Mouse (Mus musculus) frontal cortex, adult 2 months (tissue): ENCODE measurements around the gene Igf1r. TPM values are rescaled to one million over a fixed set of nuclear protein-coding genes. Genes with fewer than 3 reads are reported as not detected.

Experiments used
- DNase-seq, 2 experiments: peaks; one replicate each; pipeline ENCODE4 v3.0.0; 2022; ENCODE audit warnings: low spot score in 1 of 2; ENCODE audit errors: extremely low spot score in 1 of 2
- polyA plus RNA-seq: library from polyadenylated mRNA; depleted of rRNA; stranded (reverse); fragments of >200 nt; gene quantifications from 2 replicates; pipeline ENCODE4 v1.2.3, GENCODE M21; 2012

The Igf1r gene
- polyA plus RNA-seq, 1 experiment, result 24.4 TPM

DNA sequence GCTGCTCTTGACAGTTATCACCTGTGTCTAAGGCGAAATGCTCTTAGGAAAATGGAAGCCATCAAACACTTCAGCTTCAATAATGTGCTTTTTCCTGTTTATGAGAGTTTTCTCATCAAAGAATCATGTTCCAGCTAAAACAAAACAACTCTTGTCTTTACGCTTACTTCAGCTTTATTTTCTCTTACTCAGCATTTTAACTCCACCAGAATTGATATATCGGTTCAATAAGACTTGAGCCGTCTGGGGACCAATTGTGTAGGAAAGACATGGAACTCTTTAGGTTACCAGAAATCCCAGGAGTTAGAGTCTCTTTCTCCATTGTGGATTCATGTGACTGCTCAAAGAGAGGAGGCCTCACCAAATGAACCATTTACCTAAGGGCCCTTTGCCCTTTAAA lies 158.9 kb downstream of the Igf1r start:
- no peak for DNase-seq

DNA sequence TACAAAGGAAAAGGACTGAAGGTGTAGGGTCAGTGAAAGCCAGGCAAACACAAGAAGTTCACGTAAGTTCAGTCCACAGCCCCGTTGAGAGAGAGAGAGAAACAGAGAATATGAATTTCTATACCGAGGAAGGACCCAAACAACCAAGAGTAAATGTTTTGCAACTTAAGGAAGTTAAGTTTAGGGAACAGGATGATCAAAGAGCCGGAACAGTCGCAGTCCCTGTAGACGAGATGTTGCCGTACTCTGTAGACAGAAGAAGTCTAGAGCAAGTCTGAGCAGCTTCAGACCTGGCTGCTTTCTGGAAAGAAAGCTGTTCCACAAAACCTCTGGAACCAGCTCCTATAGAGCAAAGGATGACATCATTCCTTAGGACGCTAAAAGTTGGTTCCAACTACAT lies 160.0 kb downstream of the Igf1r start:
- no peak for DNase-seq

DNA sequence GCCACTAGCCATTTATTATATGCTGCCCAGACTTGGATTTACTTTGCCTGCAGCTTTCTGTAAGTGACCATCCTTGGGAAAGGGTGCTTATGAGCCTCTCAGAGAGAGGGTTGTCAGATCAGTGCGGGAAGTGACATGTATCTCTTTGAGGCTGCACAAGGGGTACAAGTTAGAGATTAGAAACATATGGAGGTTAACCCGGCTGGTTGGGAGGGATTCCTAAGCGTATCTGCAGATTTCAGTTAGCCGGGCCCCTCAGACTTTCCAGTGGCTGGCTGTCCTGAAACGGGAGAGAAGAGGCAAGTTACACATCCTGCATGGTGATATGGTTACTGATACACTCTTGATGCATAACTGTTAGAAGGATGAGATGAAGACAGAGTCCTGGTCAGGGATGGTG lies 161.7 kb downstream of the Igf1r start:
- DNase-seq, result no peak

DNA sequence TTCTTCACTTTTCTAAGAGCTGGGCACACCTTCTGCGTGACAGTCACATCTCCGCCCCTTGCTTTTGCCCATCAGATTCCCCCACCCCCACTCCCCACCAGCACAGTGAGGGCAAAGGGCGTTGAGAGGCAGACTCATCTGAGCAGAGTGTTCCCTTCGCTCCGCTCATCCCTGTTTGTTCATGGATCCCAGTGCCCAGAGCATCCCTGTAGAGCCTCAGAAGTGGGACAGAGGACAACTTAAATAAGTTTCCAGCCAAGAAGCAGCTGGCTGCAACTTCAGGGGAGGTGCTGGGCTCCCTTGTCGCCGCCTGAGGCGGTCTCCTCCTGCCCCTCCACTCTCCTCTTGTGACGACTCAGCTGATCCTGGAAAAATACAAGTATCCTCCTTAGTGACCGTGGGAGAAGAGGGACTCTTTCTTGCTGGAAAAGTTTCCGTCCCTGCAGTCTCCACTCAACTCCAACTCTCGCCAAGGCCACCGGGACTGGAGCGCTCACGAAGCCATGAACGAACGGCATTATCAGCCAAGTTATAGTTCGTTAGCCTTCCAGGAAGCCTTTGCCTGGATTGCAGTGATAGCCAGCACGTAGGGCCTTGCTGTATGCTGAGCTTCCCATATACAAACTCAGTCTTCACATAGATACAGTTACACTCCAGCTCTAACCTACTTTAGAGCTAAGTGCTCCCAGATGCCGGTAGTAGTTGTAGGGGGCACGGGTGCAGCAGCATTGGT lies 162.5 kb downstream of the Igf1r start:
- no peak for DNase-seq

DNA sequence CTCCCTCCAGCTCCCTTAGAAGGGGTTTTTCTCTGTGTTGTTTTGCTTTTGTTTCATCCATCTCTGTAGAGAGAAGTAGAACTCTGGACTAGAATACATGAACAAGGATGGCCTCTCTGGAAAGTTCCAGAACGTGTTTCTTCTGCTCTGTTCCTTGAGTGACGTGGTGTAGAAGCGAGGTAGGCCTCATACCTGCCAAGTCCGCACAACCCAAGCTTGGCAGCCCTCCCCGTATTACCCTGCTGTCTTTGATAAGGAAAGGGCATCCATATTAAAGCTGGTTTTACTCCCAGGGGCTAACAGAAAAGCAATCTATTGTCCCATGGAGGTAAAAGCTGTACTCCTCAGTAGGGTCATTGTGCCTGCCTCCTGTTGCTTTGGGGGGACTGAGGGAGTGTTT lies 164.9 kb downstream of the Igf1r start:
- DNase-seq, result no peak

DNA sequence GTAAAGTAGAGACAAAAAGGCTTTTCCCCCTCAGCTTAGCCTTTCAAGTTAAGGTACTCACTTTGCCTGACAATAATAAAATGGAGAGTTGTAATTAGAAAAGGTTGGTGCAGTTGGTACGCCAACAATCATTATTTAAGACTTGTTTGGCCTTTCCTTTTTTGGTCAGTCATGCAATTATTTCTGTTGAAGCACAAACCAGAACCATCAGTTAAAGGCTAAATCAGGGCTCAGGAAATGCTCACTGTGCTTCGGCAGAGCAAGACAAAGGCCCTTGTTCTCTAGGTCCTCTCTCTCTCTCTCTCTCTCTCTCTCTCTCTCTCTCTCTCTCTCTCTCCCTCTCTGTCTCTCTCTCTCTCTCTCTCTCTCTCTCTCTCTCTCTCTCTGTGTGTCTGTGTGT lies 165.4 kb downstream of the Igf1r start:
- no peak for DNase-seq

DNA sequence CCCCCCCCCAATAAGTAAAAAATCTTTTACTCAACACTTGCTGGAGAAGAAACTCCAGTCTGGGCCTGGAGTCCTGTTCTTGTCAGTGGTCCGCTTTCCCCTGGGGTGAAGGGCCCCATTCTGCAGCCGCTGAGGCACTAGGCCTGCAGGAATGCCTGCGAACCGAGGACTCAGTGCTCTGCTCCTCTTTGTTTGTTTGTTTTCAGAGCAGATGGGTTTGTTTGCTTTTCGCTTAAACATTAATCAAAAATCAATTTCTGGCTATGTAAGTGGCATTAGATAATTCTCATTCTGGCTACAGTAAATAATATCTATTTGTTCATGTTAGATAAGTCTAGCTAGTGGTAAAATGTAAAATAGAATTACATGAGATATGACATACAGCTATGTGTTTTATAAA lies 167.0 kb downstream of the Igf1r start:
- DNase-seq, result no peak

DNA sequence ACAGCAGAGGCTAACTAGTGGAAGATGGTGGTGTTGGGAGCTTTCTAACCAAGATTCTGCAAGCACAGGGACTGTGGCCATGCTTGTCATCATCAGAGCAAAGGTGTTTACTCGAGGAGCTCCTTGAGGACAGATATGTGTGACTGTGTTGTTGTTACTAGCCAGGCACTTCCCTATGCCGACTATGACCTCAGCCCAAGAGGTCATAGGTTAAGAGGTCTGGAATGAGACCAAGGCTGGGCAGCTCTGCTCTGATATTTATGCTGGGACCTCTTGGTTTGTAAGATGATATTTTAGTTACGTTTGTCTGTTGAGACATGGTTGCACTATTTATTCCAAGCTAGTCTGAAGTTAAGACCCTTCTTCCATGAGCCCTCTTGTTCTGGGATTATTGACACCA lies 169.8 kb downstream of the Igf1r start:
- no peak for DNase-seq

DNA sequence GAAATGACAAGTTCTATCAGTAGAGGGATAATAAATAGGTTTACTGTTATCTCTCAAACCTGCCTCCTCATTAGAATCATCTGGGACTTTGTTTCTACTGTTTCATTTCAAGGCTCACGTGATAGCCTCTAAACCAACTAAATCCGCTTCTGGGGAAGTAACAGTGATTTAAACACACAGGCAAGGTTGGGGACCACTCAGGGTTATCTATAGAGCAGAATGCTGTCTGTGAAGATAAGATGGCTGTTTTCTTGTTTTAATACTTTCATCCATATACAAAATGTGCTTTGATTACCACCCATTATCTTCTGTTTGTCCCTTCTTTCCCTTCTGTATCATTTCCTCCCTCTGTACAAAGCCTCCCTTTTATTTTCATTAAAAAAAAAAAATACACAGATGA lies 172.7 kb downstream of the Igf1r start:
- DNase-seq, result no peak

DNA sequence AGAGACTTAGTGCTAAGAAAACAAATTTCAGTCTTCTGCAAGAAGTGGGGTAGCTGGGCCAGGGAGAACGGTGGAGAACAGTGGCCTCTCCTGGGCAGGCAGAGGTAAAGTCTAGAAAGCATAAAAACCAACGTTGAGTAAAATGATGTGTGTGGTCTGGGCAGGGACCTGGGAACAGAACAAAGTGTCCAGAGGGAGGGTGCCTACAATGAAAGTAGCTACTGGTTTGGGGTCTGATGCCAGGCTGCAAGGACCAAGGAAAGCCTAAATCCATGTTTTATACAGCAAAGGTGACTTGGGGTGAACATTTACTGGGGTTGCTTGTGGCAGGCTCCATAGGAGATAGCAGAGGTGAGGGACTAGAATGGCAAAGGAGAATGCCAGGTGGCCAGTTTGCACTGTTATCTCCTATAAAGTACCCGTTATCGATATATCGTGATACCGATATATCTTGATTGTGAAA lies 175.2 kb downstream of the Igf1r start:
- DNase-seq, result peak in 1 of 2 experiments; percentile 70

DNA sequence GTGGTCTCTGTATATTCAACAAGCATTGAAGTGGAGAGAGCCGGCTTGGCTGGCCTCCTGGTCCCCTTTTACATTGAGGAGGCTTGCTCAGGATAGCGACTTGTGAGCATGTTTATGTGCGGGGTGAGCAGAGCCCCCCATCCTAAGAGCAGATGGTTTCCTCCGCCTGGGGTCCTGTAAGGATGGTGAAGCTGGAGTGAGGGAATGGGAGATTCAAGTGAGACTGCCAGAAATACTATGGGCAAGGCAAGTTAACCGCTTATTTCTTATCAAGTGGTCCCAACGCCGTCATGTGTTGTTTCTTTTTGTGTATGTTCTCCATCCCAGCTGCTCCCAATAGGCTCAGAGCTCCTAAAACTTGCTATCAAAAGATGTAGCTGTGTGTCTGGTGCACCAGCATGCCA lies 175.6 kb downstream of the Igf1r start:
- DNase-seq, result no peak

DNA sequence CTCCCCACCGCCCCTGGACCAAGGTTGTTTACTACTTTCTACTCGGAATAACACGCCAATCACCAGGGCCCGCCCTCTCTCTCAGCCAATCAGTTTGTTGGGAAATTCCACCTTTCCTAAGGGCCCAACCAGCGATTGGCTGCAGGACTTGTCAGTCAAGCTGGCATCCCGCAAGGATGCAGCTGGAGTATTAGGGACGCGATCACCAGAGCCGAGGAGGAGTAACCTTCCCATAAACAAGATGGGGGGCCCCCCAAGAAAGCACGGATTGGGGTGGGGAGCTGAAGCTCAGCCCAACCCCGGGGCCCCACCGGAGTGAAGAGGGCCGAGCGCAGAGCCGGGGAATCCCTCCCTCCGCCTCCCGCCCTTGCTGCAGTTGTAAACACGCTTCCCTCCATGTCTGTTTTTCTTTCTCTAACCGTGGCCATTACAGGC lies 176.5 kb downstream of the Igf1r start:
- DNase-seq, result peak; percentile 98 to 100

DNA sequence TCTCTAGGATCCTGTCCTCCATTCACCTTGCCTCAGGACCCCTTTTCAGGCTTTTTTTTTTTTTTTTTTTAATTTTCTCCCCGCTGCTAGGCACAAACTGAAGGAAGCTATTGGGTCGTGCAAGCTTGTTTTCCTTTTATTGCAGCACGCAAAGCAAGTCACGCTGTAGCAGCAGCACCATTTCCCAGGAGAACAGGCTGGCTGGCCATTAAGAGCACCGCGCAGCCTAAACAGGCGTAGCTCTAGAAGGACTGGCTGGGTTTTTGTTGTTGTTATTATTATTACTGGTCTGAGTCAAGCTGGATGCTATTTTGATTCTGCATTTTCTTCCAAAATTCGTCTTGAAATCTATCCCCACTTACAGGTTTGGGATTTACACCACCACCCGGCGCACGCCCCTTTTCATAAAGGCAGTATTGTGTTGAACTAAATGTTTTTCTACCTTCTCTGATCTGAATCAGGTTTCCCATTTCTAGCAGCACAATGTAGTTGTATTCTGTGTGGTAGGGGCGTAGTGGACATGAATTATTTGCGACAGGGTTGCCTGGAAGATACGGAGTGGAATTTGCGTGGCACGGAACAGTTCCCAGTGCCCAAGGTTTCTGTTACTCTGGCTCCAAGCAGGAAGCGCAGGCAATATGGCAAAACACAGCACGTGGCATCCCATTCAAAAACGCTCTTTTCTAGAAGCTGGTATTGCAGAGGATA lies 177.1 kb downstream of the Igf1r start:
- peak; percentile 83 to 97 for DNase-seq

DNA sequence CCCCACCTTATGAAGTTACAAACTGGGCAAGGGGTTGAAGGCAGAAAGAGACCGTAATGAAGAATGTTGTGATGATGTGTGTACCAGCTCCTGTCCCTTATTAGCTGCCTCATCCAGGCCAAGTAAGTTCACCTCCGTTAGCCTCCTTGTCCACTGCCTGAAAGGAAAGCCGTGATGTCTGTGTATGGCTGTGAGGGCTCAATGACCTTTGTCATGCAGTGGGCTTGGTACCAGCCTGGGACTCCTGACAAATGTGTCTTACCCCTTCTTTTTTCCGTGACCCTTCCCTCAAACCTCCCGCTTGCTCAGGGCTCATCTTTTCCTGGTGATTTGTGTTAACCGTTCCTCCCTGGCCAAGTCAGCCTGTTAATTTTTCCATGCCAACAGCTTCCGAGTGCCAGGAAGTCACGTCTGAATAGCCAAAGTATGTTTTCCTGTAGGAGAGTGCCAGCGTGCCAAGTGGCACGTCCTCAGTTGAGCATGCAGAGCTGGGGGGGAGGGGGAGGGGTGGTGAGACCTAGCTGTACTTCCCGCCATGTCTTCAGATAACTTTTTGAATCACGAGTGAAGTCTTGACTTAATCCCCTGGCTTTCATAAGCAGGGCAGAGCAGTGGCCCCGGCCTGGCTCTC lies 178.4 kb downstream of the Igf1r start:
- DNase-seq, result no peak

DNA sequence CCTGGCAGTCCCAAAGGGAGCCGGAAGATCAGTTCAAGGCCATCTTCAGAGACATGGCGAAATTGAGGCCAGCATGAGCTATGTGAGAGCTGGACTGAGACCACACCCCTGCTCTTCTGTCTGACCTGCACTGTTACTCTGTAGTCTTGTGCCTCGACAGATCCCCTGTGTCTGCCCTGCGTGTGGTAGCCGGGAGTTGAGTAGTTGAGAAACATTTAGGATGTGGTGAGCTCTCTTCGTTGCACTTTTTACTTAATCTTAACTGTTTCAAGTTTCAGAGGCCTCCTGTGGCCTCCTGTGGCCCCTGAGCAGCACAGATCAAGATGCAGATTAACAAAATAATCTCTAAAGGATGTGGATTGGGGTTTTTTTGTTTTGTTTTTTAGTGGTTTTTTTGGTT lies 181.1 kb downstream of the Igf1r start:
- DNase-seq, result no peak

DNA sequence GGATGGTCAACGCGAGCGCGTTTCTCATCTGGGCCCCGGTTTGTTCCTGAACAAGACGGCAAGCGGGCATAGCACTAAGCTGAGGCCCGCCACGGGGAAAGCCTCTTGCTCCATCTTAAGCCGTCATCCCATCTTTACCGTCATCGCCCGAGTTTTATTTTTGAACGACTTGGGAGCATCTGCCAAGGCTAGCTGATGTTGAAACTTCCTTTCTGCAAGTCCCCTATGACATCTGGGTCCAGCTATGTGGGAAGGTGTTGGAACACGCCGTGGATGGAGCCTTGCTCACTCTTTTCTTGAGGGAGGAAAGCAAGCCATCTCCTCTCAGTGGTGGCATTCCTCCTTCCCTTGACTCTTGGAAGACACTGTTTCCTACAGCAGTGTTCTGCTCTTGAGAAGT lies 182.3 kb downstream of the Igf1r start:
- DNase-seq, result no peak

DNA sequence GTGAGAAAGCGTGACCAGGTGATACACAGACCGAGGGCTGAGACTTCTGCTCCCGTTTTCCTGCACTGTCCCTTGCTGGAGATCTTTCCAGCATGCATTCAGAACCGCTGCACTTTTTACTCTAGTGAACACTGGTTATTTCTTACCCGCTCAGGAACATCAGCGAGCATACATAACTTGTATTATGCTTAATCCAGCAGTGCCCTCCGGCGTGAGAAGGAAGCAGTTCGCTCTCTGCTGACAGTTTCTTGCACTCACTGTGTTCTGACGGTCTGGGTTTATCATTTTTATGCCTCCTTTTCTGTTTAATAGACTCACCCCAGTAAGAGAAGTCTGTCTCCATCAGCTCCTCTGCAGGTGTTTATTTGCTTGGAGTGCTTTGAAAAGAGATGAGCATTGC lies 183.4 kb downstream of the Igf1r start:
- DNase-seq, result no peak

DNA sequence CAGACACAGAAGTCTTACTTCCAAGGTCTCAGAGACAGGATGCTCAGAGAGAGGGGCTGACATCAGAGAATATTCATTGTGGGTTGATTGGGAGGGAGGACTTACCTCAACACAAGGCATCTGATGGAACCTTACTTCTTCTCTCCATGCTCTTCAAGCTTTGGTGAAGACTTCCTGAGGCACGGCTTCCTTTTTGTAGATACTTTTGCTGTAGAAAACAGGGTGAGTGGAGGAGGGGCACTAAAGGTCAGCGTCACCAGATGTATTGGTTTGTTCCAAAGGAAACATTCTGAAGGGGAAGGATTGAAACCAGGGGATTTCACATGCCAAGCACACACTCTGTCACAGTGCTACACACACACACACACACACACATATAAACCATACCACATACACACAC lies 186.8 kb downstream of the Igf1r start:
- no peak for DNase-seq

DNA sequence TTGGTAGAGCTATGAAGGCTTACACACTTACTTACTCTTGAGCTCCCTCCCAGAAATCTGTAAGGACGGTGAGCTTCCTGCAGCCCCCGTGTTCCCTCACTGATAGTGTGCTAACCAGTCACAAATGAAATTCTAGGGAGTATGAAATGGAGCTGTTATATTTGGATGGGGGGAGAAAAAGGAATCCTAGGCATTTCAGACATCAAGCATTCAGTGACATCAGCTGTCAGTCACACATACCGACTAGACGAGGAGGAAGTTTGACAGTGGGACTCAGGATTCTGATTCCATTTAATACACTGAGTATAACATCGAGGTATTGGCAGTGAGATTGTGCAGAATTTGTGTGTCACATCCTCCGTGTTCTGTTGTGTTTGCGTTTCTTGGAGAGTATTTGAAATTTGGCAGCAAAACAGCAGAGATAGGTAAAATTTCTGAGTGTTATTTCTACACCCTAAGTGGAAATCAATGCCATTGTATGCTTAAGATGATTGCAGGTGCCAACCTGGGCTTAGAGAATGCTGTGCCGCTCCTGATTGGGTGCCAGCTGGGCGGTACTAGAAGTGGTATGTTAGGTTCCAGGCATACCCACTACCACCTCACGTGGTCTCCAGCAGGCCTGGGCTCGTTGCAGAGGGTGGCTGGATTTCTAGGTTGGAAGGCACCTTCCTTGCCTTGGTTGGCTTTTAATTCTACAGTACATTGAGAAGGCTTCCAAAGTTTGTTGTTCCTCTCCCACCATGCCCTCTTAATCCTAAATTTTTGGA lies 187.6 kb downstream of the Igf1r start:
- DNase-seq, result no peak

DNA sequence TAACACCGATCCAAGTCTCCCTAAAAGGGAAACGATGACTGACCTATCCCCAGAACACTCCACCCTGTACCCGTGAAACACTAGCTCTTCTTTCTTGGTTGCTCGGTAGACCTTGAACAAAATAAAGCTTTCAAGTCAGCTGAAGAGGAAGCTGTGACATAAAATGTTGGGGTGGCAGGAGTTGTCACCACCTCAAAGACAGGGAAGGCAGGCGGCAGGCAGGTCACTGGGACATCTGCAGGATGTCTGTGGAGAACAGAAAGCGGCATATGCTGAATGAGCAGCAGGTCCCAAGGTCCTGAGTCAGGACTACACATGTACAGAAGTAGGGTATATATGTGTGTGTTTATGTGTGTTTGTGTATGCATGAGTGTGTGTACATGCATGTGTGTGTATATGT lies 191.6 kb downstream of the Igf1r start:
- no peak for DNase-seq
